Mouse (Mus musculus) intestine, embryonic 16.5 days (tissue): Measurements from ENCODE around the gene Nfix. TPM values are rescaled to one million over a fixed set of nuclear protein-coding genes. Genes with fewer than 3 reads are reported as not detected.

Source experiments
- ATAC-seq: fragments of 200-750 bp; cut with Nextera tagmentation; 2 replicates; pipeline ENCODE4 v1.8.0; 2017; ENCODE audit warnings: moderate TSS enrichment, moderate library complexity
- H3K27ac ChIP-seq: fragments of 300-500 bp; sonication (generic); 2 replicates; pipeline ENCODE4 v1.5.1; 2014; ENCODE audit warnings: mild to moderate bottlenecking, low read length
- H3K27me3 ChIP-seq: fragments of 300-500 bp; sonication (generic); replicated peaks from 2 replicates; pipeline ENCODE4 v1.6.1; 2014; ENCODE audit warnings: low read length, control low read depth, mixed read lengths; ENCODE audit not compliant: control insufficient read depth, insufficient read depth
- H3K36me3 ChIP-seq: fragments of 300-500 bp; sonication (generic); 2 replicates; pipeline ENCODE4 v1.6.1; 2014; ENCODE audit warnings: low read length, control low read depth; ENCODE audit not compliant: control insufficient read depth, insufficient read depth
- H3K4me1 ChIP-seq: fragments of 300-500 bp; sonication (generic); 2 replicates; pipeline ENCODE4 v1.6.1; 2014; ENCODE audit warnings: low read length, control low read depth, mixed read lengths; ENCODE audit not compliant: control insufficient read depth, insufficient read depth
- H3K4me2 ChIP-seq: fragments of 300-500 bp; sonication (generic); 2 replicates; pipeline ENCODE4 v1.6.1; 2014; ENCODE audit warnings: low read depth, low read length, control low read depth
- H3K4me3 ChIP-seq: fragments of 300-500 bp; sonication (generic); 2 replicates; pipeline ENCODE4 v1.5.1; 2014; ENCODE audit warnings: mild to moderate bottlenecking, low read length
- H3K9ac ChIP-seq: fragments of 300-500 bp; sonication (generic); 2 replicates; pipeline ENCODE4 v1.6.1; 2014; ENCODE audit warnings: low read depth, low read length
- H3K9me3 ChIP-seq: fragments of 300-500 bp; sonication (generic); 2 replicates; pipeline ENCODE4 v1.6.1; 2016; ENCODE audit warnings: low read length, control low read depth; ENCODE audit not compliant: control insufficient read depth
- WGBS: fragments of 180-500 bp; shearing (Covaris S2); extraction: QIAGEN DNeasy Blood & Tissue Kit; methylation state at CpG from one replicate; pipeline ENCODE4 v1.1.7; 2014; 5-methylcytosine and 5-hydroxymethylcytosine counted together
- polyA plus RNA-seq: library from polyadenylated mRNA; unstranded; fragments of >200 nt; fragmentation: Nextera tagmentation; extraction: Ambion mirVana; gene quantifications from 2 replicates; pipeline ENCODE4 v1.2.1, GENCODE M21; 2015

Nfix gene
- polyA plus RNA-seq, 1 experiment from 2014 or later = 9.7 TPM

DNA sequence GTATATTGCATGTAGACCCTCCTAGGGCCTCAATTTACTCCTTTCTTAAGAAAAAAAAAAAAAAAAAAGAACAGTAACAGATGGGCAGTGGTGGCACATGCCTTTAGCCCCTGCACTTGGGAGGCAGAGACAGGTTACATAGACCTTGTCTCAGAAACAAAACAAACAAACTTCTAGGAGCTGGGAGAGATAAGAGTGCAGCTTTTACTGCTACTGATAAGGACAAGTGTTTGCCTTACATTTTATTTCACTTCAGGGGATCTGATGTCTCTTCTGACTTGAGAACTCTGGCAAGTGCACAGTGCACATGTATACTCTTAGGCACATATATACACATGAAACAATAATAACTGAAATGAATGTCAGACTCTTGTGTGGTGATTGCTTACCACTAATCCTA, 142.9 kb downstream of the Nfix start:
- Histone ChIP-seq H3K4me3 (peak overlapping the region; percentile 50; the same call in 1 of the 2 replicates), H3K27ac (peak overlapping the region; percentile 96), H3K9ac (peak overlapping the region; percentile 74), H3K4me2 (peak overlapping the region; percentile 87), H3K4me1 (peaks cover 45% of the 10 kb centered on the region), H3K27me3 (no peaks in the 10 kb centered on the region), H3K36me3 (no peaks in the 10 kb centered on the region), H3K9me3 (no peaks in the 10 kb centered on the region)
- ATAC-seq = peak; percentile 8

DNA sequence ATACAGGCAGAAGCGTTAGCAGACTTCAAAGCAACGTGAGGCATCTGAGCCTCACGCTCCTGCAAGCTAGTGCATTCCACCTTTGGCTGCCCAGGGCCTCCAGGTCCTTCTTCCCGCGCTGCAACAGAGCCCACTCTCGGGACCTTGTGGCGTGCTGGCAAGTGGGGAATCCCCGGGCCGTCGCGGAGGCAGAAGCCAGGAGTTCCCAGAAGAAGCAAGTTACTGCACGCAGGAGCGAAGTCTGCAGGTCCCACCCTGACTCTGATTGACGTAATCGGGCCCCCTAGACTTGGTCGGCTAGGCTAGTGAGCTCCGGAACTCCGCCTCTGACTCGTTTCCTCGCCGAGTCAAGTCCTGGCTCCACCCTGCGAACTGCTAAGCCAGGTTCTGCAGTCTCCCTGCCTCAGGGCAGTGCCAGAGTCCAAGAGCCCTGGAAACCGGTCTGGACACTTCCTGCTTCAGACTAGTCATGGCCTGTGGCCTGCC, 143.5 kb downstream of the Nfix start:
- H3K27ac ChIP-seq = peak overlapping the region; percentile 96
- H3K27me3 ChIP-seq = no peaks in the 10 kb centered on the region
- peak; percentile 86 for ATAC-seq
- peak overlapping the region; percentile 50 for H3K4me3 ChIP-seq
- peak overlapping the region; percentile 87 for H3K4me2 ChIP-seq
- H3K4me1 ChIP-seq = peaks cover 45% of the 10 kb centered on the region
- H3K9me3 ChIP-seq = no peaks in the 10 kb centered on the region
- peak overlapping the region; percentile 74 for H3K9ac ChIP-seq
- no peaks in the 10 kb centered on the region for H3K36me3 ChIP-seq
- WGBS = under 1% methylated on average over 23 of the region's 23 CpGs

DNA sequence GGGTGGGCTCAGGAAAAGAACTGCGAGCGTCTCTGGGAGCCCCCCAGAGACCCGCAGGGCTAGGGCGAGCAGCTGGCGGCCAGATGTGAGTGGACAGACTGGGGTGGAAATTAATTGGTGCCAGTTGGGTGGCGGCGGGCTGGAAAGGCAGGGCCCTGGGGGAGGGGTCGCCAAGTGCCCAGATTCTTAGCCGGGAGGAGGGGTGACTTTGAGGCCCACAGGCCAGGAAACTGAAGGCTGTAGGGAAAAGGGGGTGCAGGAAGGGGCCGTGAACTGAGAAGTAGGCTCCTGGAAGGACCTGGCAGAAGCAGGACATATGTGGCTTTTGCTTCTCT, 144.0 kb downstream of the Nfix start:
- no peaks in the 10 kb centered on the region for H3K36me3 ChIP-seq
- H3K27ac ChIP-seq = peak overlapping the region; percentile 96
- ATAC-seq = no peak
- peaks cover 45% of the 10 kb centered on the region for H3K4me1 ChIP-seq
- WGBS = 2% methylated on average over 10 of the region's 10 CpGs
- no peaks in the 10 kb centered on the region for H3K27me3 ChIP-seq
- H3K9ac ChIP-seq = peak overlapping the region; percentile 74
- H3K9me3 ChIP-seq = no peaks in the 10 kb centered on the region
- peak overlapping the region; percentile 87 for H3K4me2 ChIP-seq
- H3K4me3 ChIP-seq = peak overlapping the region; percentile 50

DNA sequence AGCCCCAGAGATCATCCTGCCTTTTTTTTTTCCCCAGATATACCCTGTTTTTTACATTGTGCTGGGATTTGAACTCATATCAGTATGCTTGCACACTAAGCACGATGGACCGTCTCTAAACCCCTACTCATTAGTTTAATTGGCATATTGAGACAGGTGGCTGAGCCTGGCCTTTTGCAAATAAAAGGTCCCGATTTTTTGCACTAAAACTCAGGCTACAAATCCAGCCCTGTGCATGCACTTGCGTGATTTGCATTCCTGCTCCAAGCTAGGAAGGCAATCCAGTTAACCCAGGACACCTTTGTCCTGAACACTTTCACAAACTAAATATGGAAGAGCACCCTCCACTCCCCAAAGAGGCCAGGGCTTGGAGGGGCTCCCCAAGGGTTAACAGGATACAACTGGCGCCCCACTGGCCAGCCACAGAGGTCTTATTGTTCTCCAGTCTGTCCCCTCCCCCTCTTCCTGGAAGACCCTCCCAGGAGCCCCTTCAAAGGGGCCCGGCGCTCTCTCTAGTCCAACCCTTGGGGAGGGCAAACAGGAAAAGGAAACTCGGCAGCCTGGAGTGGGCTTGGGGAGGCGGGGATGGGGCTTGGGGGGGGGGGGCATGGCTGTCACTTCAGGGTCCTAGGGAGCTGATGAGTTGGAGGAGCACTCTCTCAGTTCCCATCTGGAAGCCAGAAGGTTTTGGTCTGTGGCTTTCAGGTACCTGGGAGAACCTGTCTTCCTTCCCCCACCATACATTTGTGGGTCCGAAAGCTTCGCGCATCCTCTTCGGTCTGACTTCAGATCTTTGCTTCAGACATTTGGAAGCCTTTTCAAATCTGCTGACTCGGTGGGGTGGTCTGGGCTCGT, 144.6 kb downstream of the Nfix start:
- H3K9ac ChIP-seq = peak overlapping the region; percentile 74
- H3K27me3 ChIP-seq = no peaks in the 10 kb centered on the region
- no peaks in the 10 kb centered on the region for H3K9me3 ChIP-seq
- H3K4me1 ChIP-seq = peaks cover 42% of the 10 kb centered on the region
- ATAC-seq = peak; percentile 3; the same call in 1 of the 2 replicates
- WGBS = 3% methylated on average over 15 of the region's 15 CpGs
- peak overlapping the region; percentile 87 for H3K4me2 ChIP-seq
- H3K27ac ChIP-seq = peak overlapping the region; percentile 96
- peak overlapping the region; percentile 50 for H3K4me3 ChIP-seq
- no peaks in the 10 kb centered on the region for H3K36me3 ChIP-seq

DNA sequence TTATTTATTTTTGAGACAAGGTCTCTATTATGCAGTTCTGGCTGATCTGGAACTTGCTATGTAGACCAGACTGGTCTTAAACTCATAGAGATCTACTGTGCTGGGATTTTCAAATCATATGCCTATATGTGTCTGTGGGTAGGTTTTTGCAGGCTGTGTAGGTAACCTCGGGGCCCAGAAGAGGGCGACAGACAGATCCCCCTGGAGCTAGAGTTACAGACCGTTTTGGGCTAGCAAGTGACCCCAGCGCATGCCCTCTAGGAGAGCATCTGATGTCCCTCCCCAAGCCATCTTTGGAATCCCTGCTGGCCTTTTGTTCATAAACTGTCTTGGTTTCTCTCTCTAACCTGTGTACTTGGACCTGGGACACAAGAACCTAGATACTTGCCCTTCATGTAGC, 145.5 kb downstream of the Nfix start:
- WGBS = 49% methylated on average over 4 of the region's 4 CpGs
- Histone ChIP-seq H3K4me2 (0 out of 2 replicates have a peak overlapping the region, but pooled peaks have one; percentile 87), H3K4me3 (no peak overlapping the region)

DNA sequence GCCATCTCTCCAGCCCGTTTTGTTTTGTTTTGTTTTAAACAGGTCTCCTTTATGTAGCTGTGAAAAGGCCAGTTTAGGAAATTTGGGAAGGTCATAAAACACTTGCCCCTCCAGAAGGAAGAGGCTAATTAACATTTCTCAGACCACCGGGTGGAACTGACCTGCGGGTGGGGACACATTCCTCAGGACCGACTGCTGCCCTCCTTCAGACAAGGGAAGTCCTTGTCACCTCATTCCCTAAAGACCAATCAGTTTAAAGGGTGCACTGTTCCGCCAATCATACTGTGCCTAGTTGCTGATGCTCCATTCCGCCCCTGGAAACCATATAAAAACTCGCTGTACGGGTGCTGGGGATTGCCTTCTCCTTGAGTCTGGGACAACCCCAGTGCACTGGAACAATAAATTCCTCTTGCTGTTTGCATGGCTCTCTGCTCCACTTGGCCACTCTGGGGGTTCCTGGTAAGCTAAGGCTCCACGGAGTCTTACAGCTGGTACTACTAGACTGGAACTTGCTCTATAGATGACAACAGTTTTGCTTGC, 147.0 kb downstream of the Nfix start:
- no peak overlapping the region for H3K4me2 ChIP-seq
- H3K9me3 ChIP-seq = no peaks in the 10 kb centered on the region
- peaks cover 26% of the 10 kb centered on the region for H3K4me1 ChIP-seq
- WGBS = 52% methylated on average over 9 of the region's 9 CpGs
- no peak overlapping the region for H3K9ac ChIP-seq
- ATAC-seq = no peak
- peak overlapping the region; percentile 59 for H3K27ac ChIP-seq
- no peaks in the 10 kb centered on the region for H3K27me3 ChIP-seq
- H3K4me3 ChIP-seq = no peak overlapping the region
- H3K36me3 ChIP-seq = no peaks in the 10 kb centered on the region

More for the DNA sequence above, 145.5 kb downstream of the Nfix start:
- no peaks in the 10 kb centered on the region for H3K9me3 ChIP-seq
- H3K27ac ChIP-seq = peak overlapping the region; percentile 96
- peaks cover 37% of the 10 kb centered on the region for H3K4me1 ChIP-seq
- no peak for ATAC-seq
- 0 out of 2 replicates have a peak overlapping the region, but pooled peaks have one; percentile 74 for H3K9ac ChIP-seq
- no peaks in the 10 kb centered on the region for H3K36me3 ChIP-seq
- H3K27me3 ChIP-seq = no peaks in the 10 kb centered on the region

DNA sequence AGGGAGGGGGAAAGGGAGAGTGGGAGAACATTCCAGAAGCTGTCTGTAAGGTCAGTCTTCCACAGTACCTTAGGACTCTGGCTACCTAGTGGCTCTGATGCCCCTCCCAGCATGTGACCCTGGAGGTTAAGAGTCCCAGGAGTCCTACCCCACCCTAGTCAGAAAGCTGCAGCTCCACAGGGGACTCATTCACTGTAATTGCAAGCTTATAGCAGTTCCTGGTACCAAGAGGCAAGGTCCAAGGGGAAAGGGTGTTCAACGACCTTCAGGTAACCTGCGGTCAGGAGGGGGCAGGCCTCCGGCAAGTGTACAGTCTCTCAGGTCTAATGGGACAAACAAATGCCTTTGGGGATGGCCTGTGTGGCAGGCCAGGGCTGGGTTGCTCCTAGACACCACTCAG, 149.9 kb downstream of the Nfix start:
- no peak overlapping the region for H3K4me3 ChIP-seq
- H3K4me1 ChIP-seq = peaks cover 13% of the 10 kb centered on the region
- WGBS = 41% methylated on average over 3 of the region's 3 CpGs
- H3K36me3 ChIP-seq = no peaks in the 10 kb centered on the region
- no peaks in the 10 kb centered on the region for H3K27me3 ChIP-seq
- H3K9ac ChIP-seq = peak overlapping the region; percentile 0; the same call in 1 of the 2 replicates
- no peak overlapping the region for H3K4me2 ChIP-seq
- peak; percentile 85 for ATAC-seq
- no peaks in the 10 kb centered on the region for H3K9me3 ChIP-seq
- H3K27ac ChIP-seq = peak overlapping the region; percentile 58

Other genes with a start within 250 kb of the Nfix start
- gene Ier2, start 137.5 kb downstream of the Nfix start, polyA plus RNA-seq = 77.7 and 78.7 TPM in 2 replicates
- gene Trmt1, start 114.0 kb downstream of the Nfix start, polyA plus RNA-seq = 60.0 and 67.1 TPM in 2 replicates
- 11.0 and 14.8 TPM in 2 replicates for gene Nacc1, start 112.5 kb downstream of the Nfix start, polyA plus RNA-seq
- gene Lyl1, start 98.9 kb downstream of the Nfix start, polyA plus RNA-seq = 4.9 and 5.0 TPM in 2 replicates
- 2.0 and 2.6 TPM in 2 replicates for gene G430095P16Rik, start 77.3 kb downstream of the Nfix start, polyA plus RNA-seq
- gene Dand5, start 22.5 kb upstream of the Nfix start, polyA plus RNA-seq = 4.2 and 4.4 TPM in 2 replicates
- gene Gadd45gip1, start 31.2 kb upstream of the Nfix start, polyA plus RNA-seq = 61.8 and 63.4 TPM in 2 replicates
- 109 and 115 TPM in 2 replicates for gene Rad23a, start 40.3 kb upstream of the Nfix start, polyA plus RNA-seq
- gene Calr, start 46.6 kb upstream of the Nfix start, polyA plus RNA-seq = 1,204 and 1,241 TPM in 2 replicates
- gene Farsa, start 56.6 kb upstream of the Nfix start, polyA plus RNA-seq = 86.0 and 91.7 TPM in 2 replicates
- 39.5 and 45.4 TPM in 2 replicates for gene Syce2, start 71.8 kb upstream of the Nfix start, polyA plus RNA-seq
- gene Gcdh, start 93.6 kb upstream of the Nfix start, polyA plus RNA-seq = 53.3 and 53.8 TPM in 2 replicates
- 4.9 and 10.3 TPM in 2 replicates for gene Klf1, start 101.6 kb upstream of the Nfix start, polyA plus RNA-seq
- 7.3 and 10.2 TPM in 2 replicates for gene Dnase2a, start 108.2 kb upstream of the Nfix start, polyA plus RNA-seq
- gene Mast1, start 137.0 kb upstream of the Nfix start, polyA plus RNA-seq = 1.2 and 1.6 TPM in 2 replicates
- gene Rtbdn, start 146.6 kb upstream of the Nfix start, polyA plus RNA-seq = 0.18 and 0.24 TPM in 2 replicates
- gene Gm49661, start 169.1 kb upstream of the Nfix start, polyA plus RNA-seq = not detected in 2 replicates
- 533 and 590 TPM in 2 replicates for gene Prdx2, start 169.2 kb upstream of the Nfix start, polyA plus RNA-seq
- gene Rnaseh2a, start 169.4 kb upstream of the Nfix start, polyA plus RNA-seq = 102 and 120 TPM in 2 replicates
- 18.2 and 25.5 TPM in 2 replicates for gene Junb, start 178.4 kb upstream of the Nfix start, polyA plus RNA-seq
- 96.9 and 108 TPM in 2 replicates for gene Hook2, start 190.3 kb upstream of the Nfix start, polyA plus RNA-seq
- 0.09 and 0.28 TPM in 2 replicates for gene Best2, start 214.2 kb upstream of the Nfix start, polyA plus RNA-seq
- gene Asna1, start 224.9 kb upstream of the Nfix start, polyA plus RNA-seq = 139 and 144 TPM in 2 replicates
- 79.0 and 81.4 TPM in 2 replicates for gene Trir, start 226.5 kb upstream of the Nfix start, polyA plus RNA-seq
- 21.6 and 22.0 TPM in 2 replicates for gene Tnpo2, start 236.6 kb upstream of the Nfix start, polyA plus RNA-seq